Mouse (Mus musculus) intestine, embryonic 15.5 days (tissue): ENCODE results near the gene Kctd17. TPM values are rescaled to one million over a fixed set of nuclear protein-coding genes. Genes with fewer than 3 reads are reported as not detected.

Experiments
- ATAC-seq: fragments of 200-750 bp; cut with Nextera tagmentation; 2 replicates; pipeline ENCODE4 v1.8.0; 2017; ENCODE audit warnings: moderate TSS enrichment, moderate library complexity
- H3K27ac ChIP-seq: fragments of 300-500 bp; sonication (generic); 2 replicates; pipeline ENCODE4 v1.5.1; 2015; ENCODE audit warnings: mild to moderate bottlenecking, inconsistent platforms
- H3K27me3 ChIP-seq: fragments of 300-500 bp; sonication (generic); replicated peaks from 2 replicates; pipeline ENCODE4 v1.6.1; 2015; ENCODE audit warnings: inconsistent platforms
- H3K36me3 ChIP-seq: fragments of 300-500 bp; sonication (generic); 2 replicates; pipeline ENCODE4 v1.6.1; 2015; ENCODE audit warnings: inconsistent platforms
- H3K4me1 ChIP-seq: fragments of 300-500 bp; sonication (generic); replicated peaks from 2 replicates; pipeline ENCODE4 v1.6.1; 2015; ENCODE audit warnings: inconsistent platforms
- H3K4me2 ChIP-seq: fragments of 300-500 bp; sonication (generic); replicated peaks from 2 replicates; pipeline ENCODE4 v1.6.1; 2015; ENCODE audit warnings: mild to moderate bottlenecking, inconsistent platforms
- H3K4me3 ChIP-seq: fragments of 300-500 bp; sonication (generic); replicated peaks from 2 replicates; pipeline ENCODE4 v1.5.1; 2015; ENCODE audit warnings: inconsistent platforms
- H3K9ac ChIP-seq: fragments of 300-500 bp; sonication (generic); 2 replicates; pipeline ENCODE4 v1.6.1; 2015; ENCODE audit warnings: inconsistent platforms
- H3K9me3 ChIP-seq: fragments of 300-500 bp; sonication (generic); 2 replicates; pipeline ENCODE4 v1.6.1; 2016; ENCODE audit warnings: inconsistent platforms
- WGBS: fragments of 180-500 bp; shearing (Covaris S2); methylation state at CpG from one replicate; pipeline ENCODE4 v1.1.7; 2015; 5-methylcytosine and 5-hydroxymethylcytosine counted together
- polyA plus RNA-seq: library from polyadenylated mRNA; unstranded; fragments of >200 nt; fragmentation: Nextera tagmentation; extraction: Ambion mirVana; gene quantifications from 2 replicates; pipeline ENCODE4 v1.2.1, GENCODE M21; 2015

Kctd17 gene
- polyA plus RNA-seq, 1 experiment from 2014 or later, result 28.7 TPM

GRCm38 (mm10) chr15:78475604-78476031 is 47.3 kb downstream of the Kctd17 start:
- no peak for ATAC-seq
- peaks cover 4% of the 10 kb centered on the region; the same call in 1 of the 2 replicates for H3K4me1 ChIP-seq
- no peak overlapping the region for H3K9ac ChIP-seq
- H3K9me3 ChIP-seq, result no peaks in the 10 kb centered on the region
- no peaks in the 10 kb centered on the region for H3K36me3 ChIP-seq
- H3K4me3 ChIP-seq, result no peak overlapping the region
- H3K27ac ChIP-seq, result no peak overlapping the region
- 51% methylated on average over 3 of the region's 3 CpGs for WGBS
- no peaks in the 10 kb centered on the region for H3K27me3 ChIP-seq
- H3K4me2 ChIP-seq, result no peak overlapping the region

GRCm38 (mm10) chr15:78476878-78477277 is 48.5 kb downstream of the Kctd17 start:
- no peaks in the 10 kb centered on the region for H3K9me3 ChIP-seq
- H3K4me3 ChIP-seq, result no peak overlapping the region
- no peak overlapping the region for H3K4me2 ChIP-seq
- H3K27ac ChIP-seq, result no peak overlapping the region
- H3K4me1 ChIP-seq, result peaks cover 4% of the 10 kb centered on the region; the same call in 1 of the 2 replicates
- ATAC-seq, result no peak
- no peaks in the 10 kb centered on the region for H3K27me3 ChIP-seq
- H3K9ac ChIP-seq, result no peak overlapping the region
- no peaks in the 10 kb centered on the region for H3K36me3 ChIP-seq
- 72% methylated on average over 1 of the region's 1 CpGs for WGBS

- Histone ChIP-seq H3K9ac (no peak overlapping the region), H3K27ac (no peak overlapping the region), H3K4me1 (0 out of 2 replicates have a peak, but pooled peaks cover 3% of the 10 kb centered on the region), H3K9me3 (no peaks in the 10 kb centered on the region), H3K4me2 (no peak overlapping the region), H3K4me3 (no peak overlapping the region), H3K36me3 (no peaks in the 10 kb centered on the region), H3K27me3 (no peaks in the 10 kb centered on the region)
- 92% methylated on average over 4 of the region's 4 CpGs for WGBS
- no peak for ATAC-seq
Observed at GRCm38 (mm10) chr15:78478073-78478472, 49.7 kb downstream of the Kctd17 start.

- Histone ChIP-seq H3K4me2 (no peak overlapping the region), H3K27ac (no peak overlapping the region), H3K9me3 (no peaks in the 10 kb centered on the region), H3K9ac (no peak overlapping the region), H3K4me3 (no peak overlapping the region), H3K4me1 (0 out of 2 replicates have a peak, but pooled peaks cover 3% of the 10 kb centered on the region), H3K36me3 (no peaks in the 10 kb centered on the region), H3K27me3 (no peaks in the 10 kb centered on the region)
- 78% methylated on average over 5 of the region's 5 CpGs for WGBS
- no peak for ATAC-seq
Observed at GRCm38 (mm10) chr15:78479470-78479869, 51.1 kb downstream of the Kctd17 start.

- H3K36me3 ChIP-seq, result no peaks in the 10 kb centered on the region
- no peak overlapping the region for H3K27ac ChIP-seq
- no peaks in the 10 kb centered on the region for H3K27me3 ChIP-seq
- H3K9me3 ChIP-seq, result no peaks in the 10 kb centered on the region
- 72% methylated on average over 7 of the region's 7 CpGs for WGBS
- ATAC-seq, result no peak
- H3K9ac ChIP-seq, result no peak overlapping the region
- no peak overlapping the region for H3K4me3 ChIP-seq
- 0 out of 2 replicates have a peak, but pooled peaks cover 3% of the 10 kb centered on the region for H3K4me1 ChIP-seq
- no peak overlapping the region for H3K4me2 ChIP-seq
Observed at GRCm38 (mm10) chr15:78480111-78480510, 51.7 kb downstream of the Kctd17 start.

DNA sequence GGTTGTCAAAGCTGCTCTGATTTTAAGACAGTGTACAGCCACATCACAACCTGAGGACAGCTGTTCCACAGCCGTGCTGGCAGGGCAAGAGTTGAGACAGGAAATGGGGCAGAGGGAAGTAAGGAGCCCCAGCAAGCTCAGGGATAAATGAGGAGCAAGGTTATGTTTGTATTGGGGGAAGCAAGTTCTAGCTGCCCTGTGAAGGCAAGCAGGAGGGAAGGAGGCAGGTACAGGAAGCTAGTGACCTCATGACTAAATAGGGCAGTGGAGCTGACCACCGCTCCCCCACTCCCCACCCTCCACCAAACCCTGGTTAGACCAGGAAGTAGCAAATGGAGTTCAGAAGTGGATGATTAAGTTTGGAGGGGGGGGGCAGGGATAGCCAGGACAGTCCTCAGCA is 52.6 kb downstream of the Kctd17 start:
- no peaks in the 10 kb centered on the region; the same call in 1 of the 2 replicates for H3K27me3 ChIP-seq
- H3K9me3 ChIP-seq, result no peaks in the 10 kb centered on the region
- ATAC-seq, result no peak
- no peak overlapping the region for H3K9ac ChIP-seq
- WGBS, result 34% methylated on average over 2 of the region's 2 CpGs
- H3K36me3 ChIP-seq, result no peaks in the 10 kb centered on the region
- H3K27ac ChIP-seq, result no peak overlapping the region
- no peak overlapping the region for H3K4me2 ChIP-seq
- H3K4me3 ChIP-seq, result no peak overlapping the region
- 0 out of 2 replicates have a peak, but pooled peaks cover 3% of the 10 kb centered on the region for H3K4me1 ChIP-seq

- H3K27me3 ChIP-seq, result no peaks in the 10 kb centered on the region; the same call in 1 of the 2 replicates
- H3K9ac ChIP-seq, result no peak overlapping the region
- H3K4me1 ChIP-seq, result 0 out of 2 replicates have a peak, but pooled peaks cover 3% of the 10 kb centered on the region
- WGBS, result 61% methylated on average over 9 of the region's 9 CpGs
- ATAC-seq, result no peak
- H3K4me2 ChIP-seq, result no peak overlapping the region
- H3K27ac ChIP-seq, result no peak overlapping the region
- no peaks in the 10 kb centered on the region for H3K9me3 ChIP-seq
- no peak overlapping the region for H3K4me3 ChIP-seq
- H3K36me3 ChIP-seq, result no peaks in the 10 kb centered on the region
Observed at GRCm38 (mm10) chr15:78481448-78482000, 53.2 kb downstream of the Kctd17 start.

GRCm38 (mm10) chr15:78482518-78482917 is 54.2 kb downstream of the Kctd17 start:
- no peaks in the 10 kb centered on the region; the same call in 1 of the 2 replicates for H3K27me3 ChIP-seq
- H3K4me1 ChIP-seq, result 0 out of 2 replicates have a peak, but pooled peaks cover 3% of the 10 kb centered on the region
- 58% methylated on average over 3 of the region's 3 CpGs for WGBS
- H3K9me3 ChIP-seq, result no peaks in the 10 kb centered on the region
- H3K4me2 ChIP-seq, result no peak overlapping the region
- no peak overlapping the region for H3K9ac ChIP-seq
- no peak for ATAC-seq
- no peak overlapping the region for H3K4me3 ChIP-seq
- no peaks in the 10 kb centered on the region for H3K36me3 ChIP-seq
- H3K27ac ChIP-seq, result no peak overlapping the region

GRCm38 (mm10) chr15:78483311-78483710 is 54.9 kb downstream of the Kctd17 start:
- Histone ChIP-seq H3K4me2 (no peak overlapping the region), H3K27ac (no peak overlapping the region), H3K4me1 (0 out of 2 replicates have a peak, but pooled peaks cover 3% of the 10 kb centered on the region), H3K36me3 (no peaks in the 10 kb centered on the region), H3K27me3 (no peaks in the 10 kb centered on the region; the same call in 1 of the 2 replicates), H3K9ac (no peak overlapping the region), H3K4me3 (no peak overlapping the region), H3K9me3 (no peaks in the 10 kb centered on the region)
- ATAC-seq, result no peak
- WGBS, result 73% methylated on average over 4 of the region's 4 CpGs

DNA sequence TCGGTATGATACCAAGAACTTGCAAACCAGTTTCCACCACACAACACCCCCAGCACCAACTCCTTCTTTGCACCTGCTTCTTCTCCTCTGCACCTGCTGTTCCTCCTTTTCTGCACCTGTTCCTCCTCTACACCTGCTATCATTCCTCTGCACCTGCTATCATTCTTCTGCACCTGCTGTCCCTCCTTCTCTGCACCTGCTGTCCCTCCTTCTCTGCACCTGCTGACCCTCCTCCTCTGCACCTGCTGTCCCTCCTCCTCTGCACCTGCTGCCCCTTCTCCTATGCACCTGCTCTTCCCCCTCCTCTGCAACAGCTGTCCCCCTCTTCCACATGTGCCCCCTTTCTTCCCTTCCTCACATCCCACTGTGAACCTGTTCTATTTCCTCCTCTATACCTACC is 58.2 kb downstream of the Kctd17 start:
- no peak overlapping the region for H3K4me3 ChIP-seq
- H3K36me3 ChIP-seq, result no peaks in the 10 kb centered on the region
- H3K9ac ChIP-seq, result no peak overlapping the region
- no peak for ATAC-seq
- no peaks in the 10 kb centered on the region; the same call in 1 of the 2 replicates for H3K27me3 ChIP-seq
- H3K27ac ChIP-seq, result no peak overlapping the region
- 92% methylated on average over 1 of the region's 1 CpGs for WGBS
- no peak overlapping the region for H3K4me2 ChIP-seq
- no peaks in the 10 kb centered on the region for H3K4me1 ChIP-seq
- H3K9me3 ChIP-seq, result no peaks in the 10 kb centered on the region

- Histone ChIP-seq H3K27me3 (no peaks in the 10 kb centered on the region; the same call in 1 of the 2 replicates), H3K9ac (no peak overlapping the region), H3K9me3 (no peaks in the 10 kb centered on the region), H3K36me3 (no peaks in the 10 kb centered on the region), H3K4me2 (no peak overlapping the region), H3K27ac (no peak overlapping the region), H3K4me3 (no peak overlapping the region), H3K4me1 (no peaks in the 10 kb centered on the region)
- no peak for ATAC-seq
- 76% methylated on average over 4 of the region's 4 CpGs for WGBS
Observed at GRCm38 (mm10) chr15:78487066-78487465, 58.7 kb downstream of the Kctd17 start.
